Mouse (Mus musculus) liver (tissue): Measurements from ENCODE around the gene Phf21a.
"Not testable (repeated sequence)": the region's sequence is repeated elsewhere in the genome, so short reads cannot be mapped to it uniquely, and the experiment has no call there.

Experiments
- DNase-seq: peaks from one replicate; pipeline ENCODE4 v3.0.0-alpha.2; 2020; ENCODE audit warnings: mixed read lengths

The Phf21a gene

GRCm38 (mm10) chr2:92386821-92387570 lies 294.1 kb downstream of the Phf21a start:
- no peak for DNase-seq

GRCm38 (mm10) chr2:92387646-92388045 lies 294.7 kb downstream of the Phf21a start:
- DNase-seq, result no peak

- no peak for DNase-seq
Observed at GRCm38 (mm10) chr2:92388081-92388517, 295.2 kb downstream of the Phf21a start.

- peak; percentile 78 for DNase-seq
Observed at GRCm38 (mm10) chr2:92388891-92389641, 296.1 kb downstream of the Phf21a start.

GRCm38 (mm10) chr2:92389645-92390044 lies 296.7 kb downstream of the Phf21a start:
- DNase-seq, result no peak

- DNase-seq, result no peak
Observed at GRCm38 (mm10) chr2:92390206-92390930, 297.5 kb downstream of the Phf21a start.

GRCm38 (mm10) chr2:92391116-92391515 lies 298.2 kb downstream of the Phf21a start:
- no peak for DNase-seq

- no peak for DNase-seq
Observed at GRCm38 (mm10) chr2:92391703-92392317, 298.9 kb downstream of the Phf21a start.

GRCm38 (mm10) chr2:92392318-92393264 lies 299.7 kb downstream of the Phf21a start:
- DNase-seq, result peak; percentile 46

GRCm38 (mm10) chr2:92395535-92395934 lies 302.6 kb downstream of the Phf21a start:
- DNase-seq, result no peak

GRCm38 (mm10) chr2:92397436-92397835 lies 304.5 kb downstream of the Phf21a start:
- DNase-seq, result no peak

GRCm38 (mm10) chr2:92399877-92400276 lies 307.0 kb downstream of the Phf21a start:
- DNase-seq, result not testable (repeated sequence)

- DNase-seq, result no peak
Observed at GRCm38 (mm10) chr2:92400682-92401081, 307.8 kb downstream of the Phf21a start.

- DNase-seq, result peak; percentile 23
Observed at GRCm38 (mm10) chr2:92401091-92401561, 308.2 kb downstream of the Phf21a start, which contains the start of gene Mapk8ip1. Gene Mapk8ip1 (minus strand): TSS chr2:92401263.

- no peak for DNase-seq
Observed at GRCm38 (mm10) chr2:92402591-92403326, 309.8 kb downstream of the Phf21a start.

- DNase-seq, result no peak
Observed at GRCm38 (mm10) chr2:92403776-92404319, 310.9 kb downstream of the Phf21a start.

GRCm38 (mm10) chr2:92404737-92405136 lies 311.8 kb downstream of the Phf21a start:
- no peak for DNase-seq

- no peak for DNase-seq
Observed at GRCm38 (mm10) chr2:92405687-92406086, 312.8 kb downstream of the Phf21a start.

- no peak for DNase-seq
Observed at GRCm38 (mm10) chr2:92408309-92409045, 315.6 kb downstream of the Phf21a start.

GRCm38 (mm10) chr2:92411705-92412104 lies 318.8 kb downstream of the Phf21a start:
- DNase-seq, result no peak
